Mouse (Mus musculus) hindbrain, embryonic 16.5 days (tissue): ENCODE results near the gene Abl1. TPM values are rescaled to one million over a fixed set of nuclear protein-coding genes. Genes with fewer than 3 reads are reported as not detected.

Experiments
- ATAC-seq: fragments of 200-750 bp; cut with Nextera tagmentation; 2 replicates; pipeline ENCODE4 v1.8.0; 2017; ENCODE audit warnings: moderate TSS enrichment, moderate library complexity
- H3K27ac ChIP-seq: fragments of 300-500 bp; sonication (generic); 2 replicates; pipeline ENCODE4 v1.5.1; 2014; ENCODE audit warnings: low read depth, mild to moderate bottlenecking, control low read depth, low read length, moderate library complexity
- H3K27me3 ChIP-seq: fragments of 300-500 bp; sonication (generic); replicated peaks from 2 replicates; pipeline ENCODE4 v1.6.1; 2014; ENCODE audit warnings: low read length; ENCODE audit not compliant: control insufficient read depth, insufficient read depth
- H3K36me3 ChIP-seq: fragments of 300-500 bp; sonication (generic); 2 replicates; pipeline ENCODE4 v1.6.1; 2014; ENCODE audit warnings: mild to moderate bottlenecking, low read length, moderate library complexity, mixed read lengths; ENCODE audit not compliant: control insufficient read depth, insufficient read depth
- H3K4me1 ChIP-seq: fragments of 300-500 bp; sonication (generic); 2 replicates; pipeline ENCODE4 v1.6.1; 2014; ENCODE audit warnings: low read depth, low read length; ENCODE audit not compliant: control insufficient read depth, insufficient read depth
- H3K4me2 ChIP-seq: fragments of 300-500 bp; sonication (generic); 2 replicates; pipeline ENCODE4 v1.6.1; 2014; ENCODE audit warnings: mild to moderate bottlenecking, low read length, control low read depth, moderate library complexity
- H3K4me3 ChIP-seq: fragments of 300-500 bp; sonication (generic); 2 replicates; pipeline ENCODE4 v1.5.1; 2014; ENCODE audit warnings: mild to moderate bottlenecking, low read length, control low read depth, moderate library complexity
- H3K9ac ChIP-seq: fragments of 300-500 bp; sonication (generic); 2 replicates; pipeline ENCODE4 v1.6.1; 2014; ENCODE audit warnings: low read depth, mild to moderate bottlenecking, control low read depth, low read length, moderate library complexity
- H3K9me3 ChIP-seq: fragments of 300-500 bp; sonication (generic); 2 replicates; pipeline ENCODE4 v1.6.1; 2014; ENCODE audit warnings: mild to moderate bottlenecking, low read length, moderate library complexity; ENCODE audit not compliant: control insufficient read depth
- WGBS: fragments of 180-500 bp; shearing (Covaris S2); extraction: QIAGEN DNeasy Blood & Tissue Kit; methylation state at CpG from one replicate; pipeline ENCODE4 v1.1.7; 2014; 5-methylcytosine and 5-hydroxymethylcytosine counted together
- polyA plus RNA-seq: library from polyadenylated mRNA; unstranded; fragments of >200 nt; fragmentation: Nextera tagmentation; extraction: Ambion mirVana; gene quantifications from 2 replicates; pipeline ENCODE4 v1.2.1, GENCODE M21; 2015

Abl1 gene
- polyA plus RNA-seq, 1 experiment from 2014 or later = 13.2 TPM

- no peaks in the 10 kb centered on the region for H3K9me3 ChIP-seq
- H3K9ac ChIP-seq = no peak overlapping the region
- H3K4me2 ChIP-seq = no peak overlapping the region
- H3K27ac ChIP-seq = no peak overlapping the region
- peaks cover 6% of the 10 kb centered on the region for H3K4me1 ChIP-seq
- no peak for ATAC-seq
- no peak overlapping the region for H3K4me3 ChIP-seq
- no peaks in the 10 kb centered on the region for H3K27me3 ChIP-seq
- peaks cover 29% of the 10 kb centered on the region for H3K36me3 ChIP-seq
- WGBS = 80% methylated on average over 9 of the region's 9 CpGs
Observed at GRCm38 (mm10) chr2:31801416-31801815, 113.2 kb downstream of the Abl1 start.

- ATAC-seq = no peak
- no peak overlapping the region for H3K4me3 ChIP-seq
- WGBS = 92% methylated on average over 8 of the region's 8 CpGs
- H3K9me3 ChIP-seq = no peaks in the 10 kb centered on the region
- H3K36me3 ChIP-seq = peaks cover 22% of the 10 kb centered on the region
- H3K27ac ChIP-seq = no peak overlapping the region
- peaks cover 19% of the 10 kb centered on the region for H3K4me1 ChIP-seq
- H3K4me2 ChIP-seq = no peak overlapping the region
- no peak overlapping the region for H3K9ac ChIP-seq
- no peaks in the 10 kb centered on the region for H3K27me3 ChIP-seq
Observed at GRCm38 (mm10) chr2:31802811-31803210, 114.6 kb downstream of the Abl1 start.

- peaks cover 24% of the 10 kb centered on the region for H3K4me1 ChIP-seq
- H3K27ac ChIP-seq = no peak overlapping the region
- H3K27me3 ChIP-seq = no peaks in the 10 kb centered on the region
- 75% methylated on average over 14 of the region's 14 CpGs for WGBS
- no peaks in the 10 kb centered on the region for H3K9me3 ChIP-seq
- H3K9ac ChIP-seq = no peak overlapping the region
- H3K36me3 ChIP-seq = peaks cover 19% of the 10 kb centered on the region
- no peak for ATAC-seq
- no peak overlapping the region for H3K4me2 ChIP-seq
- no peak overlapping the region for H3K4me3 ChIP-seq
Observed at GRCm38 (mm10) chr2:31803480-31803879, 115.3 kb downstream of the Abl1 start.

- 10% methylated on average over 9 of the region's 9 CpGs for WGBS
- Histone ChIP-seq H3K36me3 (peaks cover 9% of the 10 kb centered on the region; the same call in 1 of the 2 replicates), H3K4me3 (no peak overlapping the region), H3K4me2 (no peak overlapping the region), H3K9me3 (no peaks in the 10 kb centered on the region), H3K4me1 (peaks cover 46% of the 10 kb centered on the region), H3K27ac (peak overlapping the region; percentile 81), H3K9ac (peak overlapping the region; percentile 42; the same call in 1 of the 2 replicates), H3K27me3 (no peaks in the 10 kb centered on the region)
- ATAC-seq = peak; percentile 65
Observed at GRCm38 (mm10) chr2:31806639-31807382, 118.6 kb downstream of the Abl1 start.

- H3K9me3 ChIP-seq = no peaks in the 10 kb centered on the region
- peak; percentile 34; the same call in 1 of the 2 replicates for ATAC-seq
Observed at GRCm38 (mm10) chr2:31808410-31809357, 120.5 kb downstream of the Abl1 start.

GRCm38 (mm10) chr2:31809358-31809740 lies 121.2 kb downstream of the Abl1 start:
- no peak overlapping the region for H3K4me2 ChIP-seq
- no peak for ATAC-seq
- WGBS = 38% methylated on average over 2 of the region's 2 CpGs
- no peaks in the 10 kb centered on the region; the same call in 1 of the 2 replicates for H3K36me3 ChIP-seq
- H3K9me3 ChIP-seq = no peaks in the 10 kb centered on the region
- peaks cover 46% of the 10 kb centered on the region for H3K4me1 ChIP-seq
- no peak overlapping the region for H3K4me3 ChIP-seq
- no peak overlapping the region for H3K27ac ChIP-seq
- H3K9ac ChIP-seq = peak overlapping the region; percentile 35; the same call in 1 of the 2 replicates
- no peaks in the 10 kb centered on the region for H3K27me3 ChIP-seq

More at GRCm38 (mm10) chr2:31808410-31809357, 120.5 kb downstream of the Abl1 start:
- H3K9ac ChIP-seq = peak overlapping the region; percentile 35; the same call in 1 of the 2 replicates
- no peak overlapping the region; the same call in 1 of the 2 replicates for H3K27ac ChIP-seq
- 29% methylated on average over 22 of the region's 28 CpGs for WGBS
- no peak overlapping the region for H3K4me2 ChIP-seq
- H3K27me3 ChIP-seq = no peaks in the 10 kb centered on the region
- H3K36me3 ChIP-seq = no peaks in the 10 kb centered on the region; the same call in 1 of the 2 replicates
- H3K4me1 ChIP-seq = peaks cover 46% of the 10 kb centered on the region
- H3K4me3 ChIP-seq = no peak overlapping the region

GRCm38 (mm10) chr2:31810444-31810843 lies 122.3 kb downstream of the Abl1 start, which contains the start of gene Qrfp:
Gene Qrfp, minus strand, starts transcription at chr2:31810580.
- Histone ChIP-seq H3K9ac (no peak within 1 kb of the TSS), H3K36me3 (no peaks in the 10 kb centered on the region), H3K9me3 (no peaks in the 10 kb centered on the region), H3K4me2 (no peak within 1 kb of the TSS), H3K27ac (no peak within 1 kb of the TSS), H3K4me3 (no peak within 1 kb of the TSS), H3K27me3 (no peaks in the 10 kb centered on the region), H3K4me1 (peaks cover 46% of the 10 kb centered on the region)
- no peak for ATAC-seq
- WGBS = 43% methylated on average over 12 of the region's 12 CpGs

GRCm38 (mm10) chr2:31811086-31811958 lies 123.1 kb downstream of the Abl1 start:
- WGBS = 88% methylated on average over 14 of the region's 14 CpGs
- no peaks in the 10 kb centered on the region for H3K27me3 ChIP-seq
- H3K9ac ChIP-seq = no peak overlapping the region
- ATAC-seq = no peak
- H3K27ac ChIP-seq = no peak overlapping the region
- peaks cover 41% of the 10 kb centered on the region for H3K4me1 ChIP-seq
- no peaks in the 10 kb centered on the region for H3K36me3 ChIP-seq
- no peak overlapping the region for H3K4me3 ChIP-seq
- H3K9me3 ChIP-seq = no peaks in the 10 kb centered on the region
- no peak overlapping the region for H3K4me2 ChIP-seq
